Mouse (Mus musculus) intestine, embryonic 14.5 days (tissue): Measurements from ENCODE around the gene Notch4. TPM values are rescaled to one million over a fixed set of nuclear protein-coding genes. Genes with fewer than 3 reads are reported as not detected.
"Not testable (repeated sequence)": the region's sequence is repeated elsewhere in the genome, so short reads cannot be mapped to it uniquely, and the experiment has no call there.

Experiments
- ATAC-seq: fragments of 200-750 bp; cut with Nextera tagmentation; replicated peaks from 2 replicates; pipeline ENCODE4 v1.8.0; 2017; ENCODE audit warnings: low read depth, moderate number of reproducible peaks, moderate TSS enrichment, moderate library complexity; ENCODE audit not compliant: low FRiP score, low TSS enrichment
- DNase-seq: peaks from one replicate; pipeline ENCODE4 v3.0.0-alpha.2; 2018; ENCODE audit warnings: low spot score
- H3K27ac ChIP-seq: fragments of 300-500 bp; sonication (generic); 2 replicates; pipeline ENCODE4 v1.5.1; 2014; ENCODE audit warnings: low read depth, mild to moderate bottlenecking, control low read depth
- H3K27me3 ChIP-seq: fragments of 300-500 bp; sonication (generic); replicated peaks from 2 replicates; pipeline ENCODE4 v1.6.1; 2014; ENCODE audit warnings: low read length, control low read depth; ENCODE audit not compliant: control insufficient read depth, insufficient read depth
- H3K36me3 ChIP-seq: fragments of 300-500 bp; sonication (generic); 2 replicates; pipeline ENCODE4 v1.6.1; 2014; ENCODE audit warnings: low read length, control low read depth; ENCODE audit not compliant: control insufficient read depth, insufficient read depth
- H3K4me1 ChIP-seq: fragments of 300-500 bp; sonication (generic); replicated peaks from 2 replicates; pipeline ENCODE4 v1.6.1; 2014; ENCODE audit warnings: low read length, control low read depth, mixed read lengths; ENCODE audit not compliant: control insufficient read depth, insufficient read depth
- H3K4me2 ChIP-seq: fragments of 300-500 bp; sonication (generic); 2 replicates; pipeline ENCODE4 v1.6.1; 2014; ENCODE audit warnings: low read length
- H3K4me3 ChIP-seq: fragments of 300-500 bp; sonication (generic); 2 replicates; pipeline ENCODE4 v1.5.1; 2014; ENCODE audit warnings: low read depth, low read length, control low read depth, mixed read lengths
- H3K9ac ChIP-seq: fragments of 300-500 bp; sonication (generic); 2 replicates; pipeline ENCODE4 v1.6.1; 2014; ENCODE audit warnings: mild to moderate bottlenecking, low read length
- H3K9me3 ChIP-seq: fragments of 300-500 bp; sonication (generic); 2 replicates; pipeline ENCODE4 v1.6.1; 2016; ENCODE audit warnings: low read length, control low read depth; ENCODE audit not compliant: control insufficient read depth
- WGBS: fragments of 180-500 bp; shearing (Covaris S2); extraction: QIAGEN DNeasy Blood & Tissue Kit; methylation state at CpG from one replicate; pipeline ENCODE4 v1.1.7; 2014; 5-methylcytosine and 5-hydroxymethylcytosine counted together
- polyA plus RNA-seq: library from polyadenylated mRNA; unstranded; fragments of >200 nt; fragmentation: Nextera tagmentation; extraction: Ambion mirVana; gene quantifications from 2 replicates; pipeline ENCODE4 v1.2.1, GENCODE M21; 2014

Notch4 gene
- 5.2 and 7.4 TPM in 2 replicates for polyA plus RNA-seq

DNA sequence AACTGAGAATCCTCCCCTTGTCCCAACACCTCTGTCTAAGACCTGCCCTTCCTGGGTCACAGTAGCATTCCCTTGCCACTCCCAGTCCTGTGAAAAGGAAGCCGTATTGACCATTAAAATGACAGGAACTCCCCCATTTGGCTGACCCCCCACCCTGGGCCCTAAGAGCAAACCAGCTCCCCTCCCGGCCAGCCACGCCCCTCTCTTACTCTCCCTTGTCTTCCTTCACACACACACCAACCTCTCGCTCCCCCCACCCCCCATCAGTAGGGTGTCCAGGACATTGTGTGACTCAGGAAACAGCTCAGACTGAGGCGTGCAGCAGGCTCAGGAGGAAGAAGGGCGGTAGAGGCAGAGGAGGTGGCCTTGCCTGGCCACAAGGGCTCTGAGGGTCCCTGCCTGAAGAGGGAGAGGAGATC, at the start of gene Notch4:
Gene Notch4, plus strand, starts transcription at position 266 of the 419 bp plus-strand sequence.
- Histone ChIP-seq H3K27ac (peak within 1 kb of the TSS; percentile 47), H3K27me3 (no peaks in the 10 kb centered on the region), H3K4me1 (peaks cover 15% of the 10 kb centered on the region; the same call in 1 of the 2 replicates), H3K4me3 (0 out of 2 replicates have a peak within 1 kb of the TSS, but pooled peaks have one; percentile 8), H3K9me3 (no peaks in the 10 kb centered on the region), H3K4me2 (peak within 1 kb of the TSS; percentile 26), H3K9ac (no peak within 1 kb of the TSS; the same call in 1 of the 2 replicates), H3K36me3 (no peaks in the 10 kb centered on the region)
- peak; percentile 59 for DNase-seq
- WGBS = 10% methylated on average over 6 of the region's 6 CpGs
- no peak for ATAC-seq

DNA sequence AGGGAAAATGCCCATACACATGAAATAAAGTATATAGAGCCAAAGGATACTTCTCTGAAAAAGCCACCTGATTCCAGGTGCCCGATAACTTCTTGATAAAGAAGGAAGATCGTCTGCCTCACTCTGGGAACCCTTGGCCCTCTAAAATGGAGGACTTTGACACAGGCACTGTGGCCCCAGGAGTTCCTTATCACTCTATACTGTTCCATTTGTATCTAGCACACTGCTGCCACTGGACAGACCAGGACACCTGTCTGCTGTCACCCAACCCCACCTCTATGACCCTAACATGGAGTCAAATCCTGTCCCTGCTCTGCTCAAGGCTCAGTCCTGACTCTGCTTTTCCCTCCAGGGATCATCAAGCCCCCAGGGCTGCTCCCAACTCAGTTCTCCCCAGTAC, 47.6 kb upstream of the Notch4 start:
- no peak for ATAC-seq
- no peak overlapping the region for H3K9ac ChIP-seq
- no peaks in the 10 kb centered on the region for H3K27me3 ChIP-seq
- no peak for DNase-seq
- WGBS = 88% methylated on average over 2 of the region's 2 CpGs
- no peak overlapping the region for H3K27ac ChIP-seq
- H3K4me2 ChIP-seq = no peak overlapping the region
- no peaks in the 10 kb centered on the region for H3K4me1 ChIP-seq
- H3K4me3 ChIP-seq = no peak overlapping the region
- H3K36me3 ChIP-seq = no peaks in the 10 kb centered on the region
- H3K9me3 ChIP-seq = no peaks in the 10 kb centered on the region

- H3K27ac ChIP-seq = no peak within 1 kb of the TSS
- H3K4me1 ChIP-seq = no peaks in the 10 kb centered on the region
- DNase-seq (no peak), ATAC-seq (no peak)
- H3K9ac ChIP-seq = no peak within 1 kb of the TSS
- H3K36me3 ChIP-seq = no peaks in the 10 kb centered on the region
- 92% methylated on average over 4 of the region's 4 CpGs for WGBS
- H3K4me2 ChIP-seq = no peak within 1 kb of the TSS
- no peaks in the 10 kb centered on the region for H3K27me3 ChIP-seq
- no peak within 1 kb of the TSS for H3K4me3 ChIP-seq
- no peaks in the 10 kb centered on the region for H3K9me3 ChIP-seq
Observed at GRCm38 (mm10) chr17:34517252-34517651, 46.8 kb upstream of the Notch4 start, which contains the start of gene Btnl6. TSS of gene Btnl6 (minus strand) at chr17:34517352.

DNA sequence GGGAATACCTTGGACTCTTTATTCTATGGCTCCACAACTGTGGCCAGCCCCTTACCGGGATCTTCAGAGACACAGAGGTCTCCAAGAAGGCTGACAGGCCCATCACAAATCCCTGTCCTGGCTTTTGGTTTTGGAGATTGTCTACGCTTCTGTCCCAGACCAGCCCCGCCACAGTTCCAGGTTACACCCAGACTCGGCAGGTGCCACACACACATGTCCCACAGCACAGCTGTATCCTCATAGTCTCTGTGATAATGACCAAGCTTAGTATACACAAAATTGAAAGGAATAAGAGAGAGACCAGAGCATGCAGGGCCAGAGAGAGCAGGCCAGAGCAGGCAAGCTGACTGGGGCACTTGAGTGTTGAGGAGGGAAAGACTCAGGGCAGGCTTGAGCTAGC, 46.3 kb upstream of the Notch4 start:
- 85% methylated on average over 4 of the region's 4 CpGs for WGBS
- Histone ChIP-seq H3K27me3 (no peaks in the 10 kb centered on the region), H3K4me1 (no peaks in the 10 kb centered on the region), H3K36me3 (no peaks in the 10 kb centered on the region), H3K27ac (no peak overlapping the region), H3K9ac (no peak overlapping the region), H3K4me3 (no peak overlapping the region), H3K4me2 (no peak overlapping the region), H3K9me3 (no peaks in the 10 kb centered on the region)
- DNase-seq = no peak
- no peak for ATAC-seq

- not testable (repeated sequence) for H3K9ac ChIP-seq, H3K27ac ChIP-seq, H3K36me3 ChIP-seq, ATAC-seq, H3K4me1 ChIP-seq, H3K4me2 ChIP-seq, H3K9me3 ChIP-seq, H3K4me3 ChIP-seq, H3K27me3 ChIP-seq, DNase-seq
- 75% methylated on average over 3 of the region's 3 CpGs for WGBS
Observed at GRCm38 (mm10) chr17:34518571-34518970, 45.5 kb upstream of the Notch4 start.

GRCm38 (mm10) chr17:34519001-34519400, 45.1 kb upstream of the Notch4 start:
- Histone ChIP-seq H3K4me2 (no peak overlapping the region), H3K9ac (no peak overlapping the region), H3K4me1 (no peaks in the 10 kb centered on the region), H3K27ac (no peak overlapping the region), H3K4me3 (no peak overlapping the region), H3K27me3 (no peaks in the 10 kb centered on the region), H3K9me3 (no peaks in the 10 kb centered on the region), H3K36me3 (no peaks in the 10 kb centered on the region)
- DNase-seq (no peak), ATAC-seq (no peak)
- WGBS = 75% methylated on average over 1 of the region's 1 CpGs

- H3K9me3 ChIP-seq = no peaks in the 10 kb centered on the region
- H3K4me1 ChIP-seq = no peaks in the 10 kb centered on the region
- no peaks in the 10 kb centered on the region for H3K27me3 ChIP-seq
- ATAC-seq = no peak
- WGBS = 81% methylated on average over 3 of the region's 3 CpGs
- H3K27ac ChIP-seq = no peak overlapping the region
- H3K36me3 ChIP-seq = no peaks in the 10 kb centered on the region
- no peak overlapping the region for H3K9ac ChIP-seq
- H3K4me2 ChIP-seq = no peak overlapping the region
- no peak for DNase-seq
- H3K4me3 ChIP-seq = no peak overlapping the region
Observed at GRCm38 (mm10) chr17:34532671-34533070, 31.4 kb upstream of the Notch4 start.

GRCm38 (mm10) chr17:34543567-34543966, 20.5 kb upstream of the Notch4 start:
- not testable (repeated sequence) for H3K27me3 ChIP-seq, ATAC-seq, H3K4me2 ChIP-seq, H3K9ac ChIP-seq, H3K4me3 ChIP-seq, H3K4me1 ChIP-seq, DNase-seq, H3K27ac ChIP-seq, H3K36me3 ChIP-seq, H3K9me3 ChIP-seq
- 93% methylated on average over 12 of the region's 13 CpGs for WGBS

DNA sequence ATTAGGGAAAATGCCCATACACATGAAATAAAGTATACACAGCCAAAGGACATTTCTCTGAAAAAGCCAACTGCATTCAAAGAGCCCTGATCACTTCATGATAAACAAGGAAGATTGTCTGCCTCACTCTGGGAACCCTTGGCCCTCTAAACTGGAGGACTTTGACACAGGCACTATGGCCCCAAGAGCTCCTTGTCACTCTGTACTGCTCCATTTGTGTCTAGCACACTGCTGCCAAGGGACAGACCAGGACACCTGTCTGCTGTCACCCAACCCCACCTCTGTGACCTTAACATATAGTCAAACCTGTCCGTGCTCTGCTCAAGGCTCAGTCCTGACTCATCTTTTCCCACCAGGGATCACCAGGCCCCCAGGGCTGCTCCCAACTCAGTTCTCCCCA, 17.3 kb upstream of the Notch4 start:
- Histone ChIP-seq H3K9me3 (no peaks in the 10 kb centered on the region), H3K4me2 (no peak overlapping the region), H3K4me1 (no peaks in the 10 kb centered on the region), H3K27me3 (no peaks in the 10 kb centered on the region), H3K9ac (no peak overlapping the region), H3K4me3 (no peak overlapping the region), H3K36me3 (no peaks in the 10 kb centered on the region), H3K27ac (no peak overlapping the region)
- DNase-seq = no peak
- 89% methylated on average over 1 of the region's 1 CpGs for WGBS
- ATAC-seq = no peak
